Mouse (Mus musculus): ENCODE data around the gene Rslcan18. TPM values are rescaled to one million over a fixed set of nuclear protein-coding genes. Genes with fewer than 3 reads are reported as not detected.

Gene Rslcan18
- total RNA-seq (2023): under 1 TPM in 1 of 2 experiments, not detected in 1; 0.41 TPM

GRCm38 (mm10) chr13:67116163-67116562 lies at the start of gene Rslcan18:
Gene Rslcan18, minus strand, starts transcription at chr13:67116263.

GRCm38 (mm10) chr13:67121360-67121759 lies 5.3 kb upstream of the Rslcan18 start, which contains the start of gene Zfp759:
Gene Zfp759, plus strand, starts transcription at chr13:67121660.

GRCm38 (mm10) chr13:67108194-67108820 lies 7.8 kb downstream of the Rslcan18 start, which contains the start of gene Gm28557:
Gene Gm28557, minus strand, starts transcription at chr13:67108604.

GRCm38 (mm10) chr13:67097876-67098275 lies 18.2 kb downstream of the Rslcan18 start, which contains the start of gene Zfp708:
Gene Zfp708, minus strand, starts transcription at chr13:67097976.

GRCm38 (mm10) chr13:67060786-67061358 lies 55.2 kb downstream of the Rslcan18 start, which contains the start of gene Zfp712:
Gene Zfp712, minus strand, starts transcription at chr13:67061170.

Other genes with a start within 250 kb of the Rslcan18 start
- gene Gm10767, start 211.3 kb downstream of the Rslcan18 start, total RNA-seq (2023): 1 to 10 TPM; 1.3 to 2.0 TPM
- 1 to 10 TPM; 4.6 to 5.8 TPM for gene Zfp712, start 55.1 kb downstream of the Rslcan18 start, total RNA-seq (2023)
- gene Zfp708, start 18.3 kb downstream of the Rslcan18 start, total RNA-seq (2023): 1 to 10 TPM in 1 of 2 experiments, under 1 TPM in 1; 0.77 to 2.4 TPM
- gene Gm28557, start 7.7 kb downstream of the Rslcan18 start, total RNA-seq (2023): 1 to 10 TPM; 3.9 to 5.8 TPM
- gene Zfp759, start 5.4 kb upstream of the Rslcan18 start, total RNA-seq (2023): 1 to 10 TPM; 4.3 to 5.7 TPM
- gene Rsl1, start 56.9 kb upstream of the Rslcan18 start, total RNA-seq (2023): 1 to 10 TPM; 7.0 to 9.9 TPM
- gene Zfp455, start 78.2 kb upstream of the Rslcan18 start, total RNA-seq (2023): 1 to 10 TPM; 2.3 TPM
- 1 to 10 TPM; 2.8 to 5.4 TPM for gene Zfp458, start 162.2 kb upstream of the Rslcan18 start, total RNA-seq (2023)
- 1 to 10 TPM; 2.9 to 5.3 TPM for gene Zfp457, start 190.2 kb upstream of the Rslcan18 start, total RNA-seq (2023)
- gene Zfp595, start 216.3 kb upstream of the Rslcan18 start, total RNA-seq (2023): 10 to 100 TPM; 16.4 to 18.8 TPM
- gene Gm28044, start 244.3 kb upstream of the Rslcan18 start, total RNA-seq (2023): 1 to 10 TPM; 4.1 to 6.4 TPM
- 10 to 100 TPM in 1 of 2 experiments, 1 to 10 TPM in 1; 8.2 to 10.7 TPM for gene Zfp953, start 244.3 kb upstream of the Rslcan18 start, total RNA-seq (2023)